Mouse (Mus musculus) spleen, adult 2 months (tissue): Measurements from ENCODE around the gene Fam196b. TPM values are rescaled to one million over a fixed set of nuclear protein-coding genes. Genes with fewer than 3 reads are reported as not detected.

Source experiments
- DNase-seq, 2 experiments: peaks; one replicate each; pipeline versions ENCODE4 v3.0.0 to v3.0.0-alpha.2; 2012 to 2021; ENCODE audit warnings: low spot score in 2 of 2, low read depth in 1 of 2
- H3K27ac ChIP-seq: fragments of 200-500 bp; 2 replicates; pipeline ENCODE4 v1.5.1; 2012; ENCODE audit warnings: low read length, inconsistent platforms; ENCODE audit not compliant: insufficient read depth
- H3K27me3 ChIP-seq: fragments of 200-500 bp; 2 replicates; pipeline ENCODE4 v1.6.1; 2012; ENCODE audit warnings: mild to moderate bottlenecking, moderate library complexity, low read length, inconsistent platforms; ENCODE audit not compliant: control insufficient read depth, insufficient read depth
- H3K36me3 ChIP-seq: fragments of 200-500 bp; 2 replicates; pipeline ENCODE4 v1.6.1; 2012; ENCODE audit warnings: mild to moderate bottlenecking, low read length, inconsistent platforms; ENCODE audit not compliant: control insufficient read depth, insufficient read depth
- H3K4me1 ChIP-seq: fragments of 200-500 bp; 2 replicates; pipeline ENCODE4 v1.6.1; 2011; ENCODE audit warnings: inconsistent platforms; ENCODE audit not compliant: control insufficient read depth, insufficient read depth, insufficient read length
- H3K4me3 ChIP-seq: fragments of 200-500 bp; 2 replicates; pipeline ENCODE4 v1.5.1; 2011; ENCODE audit warnings: mild to moderate bottlenecking, inconsistent platforms; ENCODE audit not compliant: insufficient read depth, insufficient read length; ENCODE audit errors: extremely low read depth
- CTCF ChIP-seq: fragments of 200-500 bp; IDR thresholded peaks from 2 replicates; pipeline ENCODE4 v1.5.1; 2011; ENCODE audit warnings: mild to moderate bottlenecking, inconsistent platforms; ENCODE audit not compliant: insufficient read depth, insufficient read length, insufficient replicate concordance; ENCODE audit errors: extremely low read depth
- POLR2A ChIP-seq: fragments of 200-500 bp; IDR thresholded peaks from 2 replicates; pipeline ENCODE4 v1.6.1; 2011; ENCODE audit warnings: low read depth, low read length, inconsistent platforms
- WGBS: fragments of 180-500 bp; shearing (Covaris S2); methylation state at CpG from one replicate; pipeline ENCODE4 v1.1.7; 2018; 5-methylcytosine and 5-hydroxymethylcytosine counted together
- polyA plus RNA-seq: library from polyadenylated mRNA; depleted of rRNA; stranded (reverse); fragments of >200 nt; gene quantifications from 2 replicates; pipeline ENCODE4 v1.2.3, GENCODE M21; 2012

The Fam196b gene
- polyA plus RNA-seq, 1 experiment: 0.05 TPM

GRCm38 (mm10) chr11:34383501-34383900, 68.9 kb downstream of the Fam196b start:
- WGBS: 78% methylated on average over 3 of the region's 3 CpGs
- Histone ChIP-seq H3K27ac (no peak overlapping the region), H3K36me3 (peaks cover 6% of the 10 kb centered on the region), H3K27me3 (no peaks in the 10 kb centered on the region), H3K4me1 (no peaks in the 10 kb centered on the region), H3K4me3 (no peak overlapping the region)
- DNase-seq: no peak
- no peak for TF ChIP-seq POLR2A
- no peak for TF ChIP-seq CTCF

DNA sequence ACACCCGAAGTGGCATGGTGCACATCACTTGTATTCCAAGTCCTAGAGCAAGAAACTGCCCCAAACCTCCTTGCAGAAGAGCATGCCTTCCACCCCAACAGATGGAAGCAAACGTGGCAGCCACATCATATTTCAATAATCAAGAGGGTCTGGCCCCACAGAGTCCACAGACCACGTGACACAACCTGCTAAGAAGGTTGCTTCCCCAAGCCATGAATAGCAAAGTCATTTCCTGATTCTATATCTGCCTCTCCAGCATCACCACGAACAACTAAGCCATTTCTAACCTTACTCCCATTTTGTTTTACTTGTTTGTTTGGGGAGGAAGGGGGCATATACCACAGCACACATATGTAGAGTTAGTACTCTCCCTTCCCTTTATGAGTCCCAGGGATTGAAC, 69.6 kb downstream of the Fam196b start:
- Histone ChIP-seq H3K4me3 (no peak overlapping the region), H3K27me3 (no peaks in the 10 kb centered on the region), H3K27ac (no peak overlapping the region), H3K4me1 (no peaks in the 10 kb centered on the region), H3K36me3 (peaks cover 4% of the 10 kb centered on the region)
- 45% methylated on average over 4 of the region's 4 CpGs for WGBS
- no peak for TF ChIP-seq POLR2A
- no peak for TF ChIP-seq CTCF
- DNase-seq: no peak

GRCm38 (mm10) chr11:34385001-34385688, 70.5 kb downstream of the Fam196b start:
- Histone ChIP-seq H3K4me3 (no peak overlapping the region), H3K4me1 (no peaks in the 10 kb centered on the region), H3K27me3 (no peaks in the 10 kb centered on the region), H3K36me3 (peaks cover 4% of the 10 kb centered on the region), H3K27ac (no peak overlapping the region)
- WGBS: 57% methylated on average over 1 of the region's 1 CpGs
- TF ChIP-seq CTCF: no peak
- TF ChIP-seq POLR2A: no peak
- DNase-seq: no peak

- Histone ChIP-seq H3K4me3 (no peak overlapping the region), H3K36me3 (peaks cover 4% of the 10 kb centered on the region; the same call in 1 of the 2 replicates), H3K27ac (no peak overlapping the region), H3K4me1 (no peaks in the 10 kb centered on the region), H3K27me3 (no peaks in the 10 kb centered on the region)
- 67% methylated on average over 6 of the region's 6 CpGs for WGBS
- TF ChIP-seq POLR2A (no peak), CTCF (no peak)
- no peak for DNase-seq
Observed at GRCm38 (mm10) chr11:34389261-34390116, 74.9 kb downstream of the Fam196b start.

DNA sequence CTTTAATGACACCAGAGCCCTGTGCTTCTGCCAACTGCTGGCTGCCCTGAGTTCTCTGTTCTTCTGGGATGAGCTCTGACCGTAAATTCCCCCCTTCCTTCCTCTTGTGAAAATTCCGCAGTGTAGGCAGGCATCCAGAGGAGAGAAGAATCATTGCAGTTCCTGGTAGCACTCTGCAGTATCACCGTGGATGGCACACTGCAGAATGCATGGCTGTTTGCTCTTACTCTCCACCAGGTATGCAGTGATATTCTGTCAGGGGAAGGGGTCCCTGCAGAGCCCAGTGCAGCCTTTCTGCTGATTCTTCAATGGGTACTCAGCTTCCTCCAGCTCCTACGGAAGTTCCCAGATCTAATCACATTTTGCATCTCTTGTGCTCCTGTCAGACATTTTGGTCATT, 77.5 kb downstream of the Fam196b start:
- no peaks in the 10 kb centered on the region for H3K4me1 ChIP-seq
- H3K27me3 ChIP-seq: no peaks in the 10 kb centered on the region
- H3K4me3 ChIP-seq: no peak overlapping the region
- WGBS: 86% methylated on average over 4 of the region's 4 CpGs
- peaks cover 4% of the 10 kb centered on the region; the same call in 1 of the 2 replicates for H3K36me3 ChIP-seq
- DNase-seq: no peak
- TF ChIP-seq CTCF: no peak
- no peak for TF ChIP-seq POLR2A
- no peak overlapping the region for H3K27ac ChIP-seq

- H3K36me3 ChIP-seq: peaks cover 4% of the 10 kb centered on the region; the same call in 1 of the 2 replicates
- no peak overlapping the region for H3K4me3 ChIP-seq
- no peaks in the 10 kb centered on the region for H3K27me3 ChIP-seq
- H3K27ac ChIP-seq: no peak overlapping the region
- WGBS: 38% methylated on average over 3 of the region's 3 CpGs
- no peak for DNase-seq
- H3K4me1 ChIP-seq: peaks cover 2% of the 10 kb centered on the region; the same call in 1 of the 2 replicates
- TF ChIP-seq POLR2A (no peak), CTCF (no peak)
Observed at GRCm38 (mm10) chr11:34395802-34396201, 81.2 kb downstream of the Fam196b start.

DNA sequence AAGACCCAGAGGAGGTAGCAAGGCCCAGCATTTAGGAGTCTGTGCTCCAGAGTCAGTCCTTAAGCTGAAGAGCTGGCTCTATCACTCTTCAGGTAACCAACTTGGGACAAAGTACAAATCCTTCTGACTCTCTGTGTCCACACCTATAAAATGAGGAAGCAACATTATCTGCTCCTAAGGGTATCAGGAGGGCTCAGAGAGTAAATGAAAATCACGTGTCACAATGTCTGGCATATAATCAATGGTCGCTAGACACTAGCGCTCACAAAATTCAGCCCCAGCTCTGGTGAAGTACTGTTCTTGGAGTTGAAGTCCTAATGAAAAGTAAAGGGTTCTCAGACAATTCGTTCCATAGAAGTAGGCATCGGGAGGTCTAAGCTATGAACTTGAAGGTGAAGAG, 83.0 kb downstream of the Fam196b start:
- no peaks in the 10 kb centered on the region for H3K27me3 ChIP-seq
- TF ChIP-seq POLR2A: no peak
- TF ChIP-seq CTCF: no peak
- H3K4me3 ChIP-seq: no peak overlapping the region
- no peak overlapping the region for H3K27ac ChIP-seq
- DNase-seq: no peak
- peaks cover 9% of the 10 kb centered on the region for H3K36me3 ChIP-seq
- WGBS: 92% methylated on average over 5 of the region's 5 CpGs
- peaks cover 2% of the 10 kb centered on the region; the same call in 1 of the 2 replicates for H3K4me1 ChIP-seq
